Mouse (Mus musculus) cerebellum, adult 18-20 months (tissue): ENCODE measurements around the gene Olfr204.
"Not testable (repeated sequence)": the region's sequence is repeated elsewhere in the genome, so short reads cannot be mapped to it uniquely, and the experiment has no call there.

Experiments used
- DNase-seq, 2 experiments: peaks; one replicate each; pipeline ENCODE4 v3.0.0; 2021

Olfr204 gene

GRCm38 (mm10) chr16:59318148-59318547, at the start of gene Olfr204:
Gene Olfr204 (minus strand): TSS chr16:59318248.
- no peak for DNase-seq

GRCm38 (mm10) chr16:59363893-59364292, 45.8 kb upstream of the Olfr204 start, which contains the start of gene Olfr209:
Gene Olfr209 (minus strand): TSS chr16:59363993.
- no peak for DNase-seq

GRCm38 (mm10) chr16:59349146-59349545, 31.1 kb upstream of the Olfr204 start, which contains the start of gene Olfr206:
Gene Olfr206 (minus strand): TSS chr16:59349246.
- DNase-seq = no peak

GRCm38 (mm10) chr16:59331038-59331437, 13.0 kb upstream of the Olfr204 start, which contains the start of gene Olfr205:
Gene Olfr205 (minus strand): TSS chr16:59331138.
- DNase-seq = no peak

GRCm38 (mm10) chr16:59323262-59323661, 5.2 kb upstream of the Olfr204 start:
- not testable (repeated sequence) for DNase-seq

GRCm38 (mm10) chr16:59298581-59298980, 19.5 kb downstream of the Olfr204 start, which contains the start of gene Olfr203:
Gene Olfr203 (plus strand): TSS chr16:59298881.
- no peak for DNase-seq

- DNase-seq = not testable (repeated sequence)
These were observed 30.5 kb downstream of the Olfr204 start for GRCm38 (mm10) chr16:59287576-59287975.

GRCm38 (mm10) chr16:59286693-59287092, 31.4 kb downstream of the Olfr204 start, which contains the start of gene Olfr202:
Gene Olfr202 (minus strand): TSS chr16:59286793.
- DNase-seq = no peak

GRCm38 (mm10) chr16:59283476-59283875, 34.6 kb downstream of the Olfr204 start:
- no peak for DNase-seq

- DNase-seq = no peak
These were observed 37.5 kb downstream of the Olfr204 start for GRCm38 (mm10) chr16:59280542-59280941.

- DNase-seq = not testable (repeated sequence)
These were observed 45.5 kb downstream of the Olfr204 start, which contains the start of gene Olfr201 for GRCm38 (mm10) chr16:59272532-59272931. Gene Olfr201 (minus strand): TSS chr16:59272632.

- not testable (repeated sequence) for DNase-seq
These were observed 49.0 kb downstream of the Olfr204 start for GRCm38 (mm10) chr16:59269097-59269496.
